Mouse (Mus musculus): ENCODE measurements around the gene Slc7a8.

Slc7a8 gene

DNA sequence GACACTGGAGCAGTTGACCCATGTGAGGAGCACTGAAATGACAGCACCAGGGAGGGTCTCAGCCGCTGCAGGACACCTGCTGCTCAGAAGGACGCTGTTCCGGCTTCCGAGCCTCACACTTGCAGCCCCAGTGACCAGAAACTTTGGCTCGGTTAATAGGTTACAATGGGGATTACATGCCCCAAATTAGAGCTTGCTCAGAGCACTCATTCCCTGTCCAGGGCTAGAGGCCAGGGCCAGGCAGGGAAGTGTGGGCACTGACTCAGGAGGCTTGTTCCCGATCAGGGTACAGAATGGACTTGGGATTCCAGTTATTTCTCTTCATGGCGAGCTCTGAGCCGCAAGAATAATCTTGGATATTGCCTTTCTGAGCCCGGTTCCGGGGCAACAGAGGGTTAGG lies 44.1 kb downstream of the Slc7a8 start:
- DNase-seq (ENCODE audit: low read depth, low spot score) = no peak

DNA sequence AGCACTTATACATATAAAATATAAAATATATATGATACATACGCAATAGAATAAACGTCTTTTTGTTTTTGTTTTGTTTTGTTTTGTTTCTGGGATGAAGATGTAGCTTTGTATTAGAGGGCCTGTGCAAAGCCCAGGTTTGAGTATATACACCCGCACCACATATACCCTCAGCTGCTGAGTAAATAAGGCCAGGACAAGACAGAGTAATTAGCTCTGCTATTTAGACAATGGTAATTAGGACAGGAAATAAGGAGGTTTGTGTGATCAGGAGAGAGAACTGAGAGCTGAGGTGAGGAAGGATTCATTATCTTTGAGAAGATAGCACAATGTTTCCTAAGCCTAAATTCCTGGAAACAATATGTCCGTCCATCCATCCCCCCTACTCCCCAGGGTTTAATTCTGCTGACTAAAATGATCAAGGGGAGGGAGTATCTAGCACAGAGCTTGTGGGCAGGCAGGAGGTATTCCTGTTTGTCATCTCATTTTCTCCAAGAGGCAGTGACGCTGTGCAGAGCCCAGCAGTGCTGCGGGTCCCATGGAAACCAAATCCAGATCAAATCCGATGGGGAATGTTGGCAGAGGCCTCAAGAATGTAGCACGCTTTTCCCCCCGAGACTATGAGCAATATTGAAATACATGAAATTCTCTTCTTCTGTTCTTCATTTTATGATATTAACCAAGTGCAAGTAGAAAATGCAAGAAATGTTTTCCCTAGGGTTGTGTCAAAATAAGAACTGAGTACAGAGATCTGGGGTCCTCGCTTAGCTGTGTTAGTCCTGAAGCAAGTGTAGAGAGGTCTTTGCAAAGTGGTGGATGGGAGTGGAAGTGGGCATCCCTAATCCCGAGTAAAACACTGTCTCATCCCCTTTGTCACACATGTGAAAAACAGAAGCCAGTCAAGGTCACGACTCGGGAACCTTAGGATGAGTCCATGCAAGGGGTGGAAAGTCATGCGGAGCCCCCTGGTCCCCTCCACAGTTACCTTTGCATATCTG lies 44.9 kb downstream of the Slc7a8 start:
- peak; percentile 6 for DNase-seq (ENCODE audit: low read depth, low spot score)

DNA sequence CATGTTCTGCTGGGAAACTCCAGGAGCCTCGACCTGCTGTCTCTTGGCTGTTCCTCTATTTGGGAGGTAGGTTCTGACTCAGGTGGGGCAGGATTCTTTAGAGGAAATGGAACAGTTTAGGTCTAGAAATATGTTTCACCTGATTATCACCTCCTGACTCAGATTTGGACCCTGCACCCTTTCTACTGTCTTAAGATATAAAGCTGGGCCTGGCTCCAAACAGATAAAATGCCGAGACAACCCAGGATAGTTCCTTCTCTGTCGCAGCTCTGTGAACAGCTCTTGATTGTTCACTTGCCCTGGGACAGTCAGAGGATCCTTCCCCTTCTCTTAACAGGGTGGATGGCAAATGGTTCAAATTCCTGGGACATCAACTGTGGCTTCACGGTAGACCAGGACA lies 46.5 kb downstream of the Slc7a8 start:
- no peak for DNase-seq (ENCODE audit: low read depth, low spot score)

DNA sequence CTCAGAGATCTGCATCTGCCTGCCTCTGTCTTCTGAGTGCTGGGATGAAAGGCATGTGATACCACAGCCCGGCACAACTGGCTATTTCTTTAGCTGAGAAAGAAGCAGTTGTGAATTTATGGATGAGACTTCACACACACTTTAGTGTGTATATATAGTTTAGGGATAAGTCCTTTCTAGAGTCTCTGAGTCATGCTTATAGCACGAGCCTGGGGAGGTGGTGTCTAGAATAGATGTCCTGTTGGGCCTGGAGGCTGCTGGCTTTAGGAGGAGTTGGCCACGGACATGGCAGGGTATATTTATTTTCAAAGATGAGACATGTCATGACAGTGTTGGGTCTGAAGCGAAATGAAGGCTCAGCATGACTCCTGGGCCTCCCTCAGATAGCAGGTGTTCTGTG lies 47.7 kb downstream of the Slc7a8 start:
- no peak for DNase-seq (ENCODE audit: low read depth, low spot score)

DNA sequence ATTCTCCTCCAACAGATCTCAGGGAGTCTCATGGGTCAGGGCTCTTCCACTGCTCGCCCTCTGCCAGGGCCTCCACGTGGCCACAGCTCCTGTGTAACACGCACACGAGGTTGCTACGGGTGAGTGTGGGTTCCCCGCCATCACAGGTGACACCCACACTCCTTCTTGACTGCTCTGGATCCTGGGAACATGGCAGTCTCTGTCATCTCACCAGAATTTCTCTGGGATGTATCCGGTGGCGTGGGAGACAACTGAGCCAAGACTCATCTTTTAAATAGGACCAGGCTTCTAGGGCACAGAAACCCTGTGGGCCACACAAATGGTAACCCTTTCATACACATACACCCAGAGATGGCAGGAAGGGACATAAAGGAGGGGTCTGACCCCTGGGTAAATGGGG lies 49.5 kb downstream of the Slc7a8 start:
- no peak for DNase-seq (ENCODE audit: low read depth, low spot score)

DNA sequence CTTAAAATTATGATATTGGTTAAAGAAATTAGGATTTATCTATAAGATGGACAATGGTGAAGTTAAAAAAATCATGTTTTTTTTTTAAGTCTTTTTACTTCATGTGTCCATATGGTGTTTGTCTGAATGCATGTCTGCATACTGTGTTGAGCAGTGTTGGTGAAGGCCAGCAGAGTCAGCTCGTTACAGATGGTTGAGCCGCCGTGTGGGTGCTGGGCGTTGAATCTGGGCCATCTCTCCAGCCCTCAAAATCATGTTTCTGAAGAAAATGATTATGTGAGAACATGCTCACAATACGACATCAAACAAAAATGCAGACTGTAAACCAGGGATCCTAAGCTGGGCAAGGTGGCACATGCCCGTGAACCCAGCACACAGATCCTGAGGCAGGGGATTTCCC lies 51.4 kb downstream of the Slc7a8 start:
- DNase-seq (ENCODE audit: low read depth, low spot score) = no peak

DNA sequence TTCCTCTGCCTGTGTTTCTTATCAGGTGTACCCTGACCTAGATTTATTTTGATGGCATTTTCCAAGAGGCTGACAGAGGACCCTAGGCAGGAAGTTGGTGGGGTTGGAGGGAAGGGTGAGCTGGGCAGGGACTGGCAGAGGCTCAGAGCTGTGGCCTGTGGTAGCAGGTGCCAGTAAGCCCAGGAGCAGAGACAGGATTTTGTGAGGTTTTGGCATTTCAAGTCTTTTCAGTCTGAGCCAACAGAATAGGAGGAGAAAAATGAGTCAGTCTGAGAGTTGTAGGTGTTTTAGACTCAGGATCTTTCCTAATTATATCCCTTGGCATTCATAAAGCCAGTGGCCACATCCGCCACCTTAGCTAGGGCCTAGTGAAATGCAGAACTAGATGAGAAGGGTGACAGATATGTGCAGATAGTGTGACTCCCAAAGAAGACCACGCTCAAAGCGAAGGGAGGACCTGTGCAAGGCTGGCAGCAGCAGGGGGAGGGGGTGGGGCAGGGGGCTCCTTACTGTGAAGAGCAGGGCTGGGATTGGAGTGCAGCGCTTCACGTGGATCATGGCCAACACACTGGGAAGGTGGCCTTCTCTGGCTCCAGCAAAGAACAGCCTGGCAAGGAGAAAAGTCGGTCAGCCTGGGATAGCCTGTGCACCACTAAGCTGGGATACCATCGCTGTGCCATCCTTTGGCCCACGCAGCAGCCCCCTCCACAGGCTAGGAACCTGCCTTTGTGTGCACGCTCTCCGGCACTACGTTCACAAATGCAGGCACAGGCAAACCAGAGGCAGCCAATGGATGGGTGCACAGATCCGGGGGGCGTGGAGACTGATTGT lies 52.7 kb downstream of the Slc7a8 start:
- no peak for DNase-seq (ENCODE audit: low read depth, low spot score)

DNA sequence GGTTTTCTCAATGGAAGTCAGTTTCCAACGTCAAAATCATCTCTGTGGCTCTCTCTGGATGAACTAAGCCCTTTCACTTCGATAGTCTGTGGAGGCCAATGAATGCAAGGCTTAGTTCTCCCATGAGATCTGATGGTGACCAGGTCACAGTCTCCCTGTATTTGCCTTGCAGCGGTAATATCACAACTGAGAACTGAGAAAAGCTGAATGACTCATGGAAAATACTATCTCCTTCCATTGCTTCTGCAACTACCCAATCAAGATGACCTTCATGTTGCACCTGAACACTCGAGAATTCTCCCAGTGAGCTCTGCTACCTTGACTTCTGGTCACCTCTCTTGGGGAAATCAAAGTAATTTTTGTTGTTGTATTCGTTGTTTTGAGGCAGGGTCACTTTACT lies 54.2 kb downstream of the Slc7a8 start:
- no peak for DNase-seq (ENCODE audit: low read depth, low spot score)

DNA sequence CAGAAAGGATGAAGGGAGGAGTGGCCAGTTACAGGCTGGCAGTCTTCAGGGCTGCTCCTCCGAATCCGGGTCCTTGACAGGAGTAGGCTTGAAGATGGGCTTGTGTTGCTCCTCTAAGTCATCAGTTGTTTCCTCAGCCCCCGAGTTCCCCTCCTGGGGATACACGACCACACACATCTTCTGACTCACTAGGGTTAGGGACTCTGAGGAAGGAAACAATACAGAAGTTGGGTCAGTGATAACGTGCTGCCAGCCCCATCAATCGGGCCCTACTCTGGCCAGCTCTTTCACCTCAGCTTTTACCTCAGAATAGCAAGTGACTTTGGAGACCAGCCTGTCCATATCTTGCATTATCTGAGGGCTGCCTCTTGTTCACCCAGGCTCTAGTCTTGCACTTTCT lies 57.7 kb downstream of the Slc7a8 start:
- DNase-seq (ENCODE audit: low read depth, low spot score) = no peak

DNA sequence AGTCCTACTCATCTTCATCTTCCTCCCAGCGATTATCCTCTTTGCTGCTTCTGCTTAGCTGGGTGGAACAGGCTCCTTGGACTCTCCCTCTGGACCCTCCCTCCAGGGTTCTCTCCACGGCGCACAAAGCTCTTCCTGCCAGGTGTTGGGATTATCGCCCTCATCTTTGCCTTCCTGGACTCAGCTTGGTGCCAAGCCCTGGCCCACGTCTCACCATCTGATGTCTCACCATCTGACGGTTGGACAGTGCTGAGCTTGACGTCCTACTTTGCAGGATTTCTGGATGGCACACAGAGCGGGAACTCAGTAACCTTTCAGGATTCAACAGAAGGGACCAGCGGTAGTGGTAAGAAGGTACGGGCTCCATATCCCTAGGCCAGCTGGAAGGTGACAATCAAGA lies 60.0 kb downstream of the Slc7a8 start:
- no peak for DNase-seq (ENCODE audit: low read depth, low spot score)

DNA sequence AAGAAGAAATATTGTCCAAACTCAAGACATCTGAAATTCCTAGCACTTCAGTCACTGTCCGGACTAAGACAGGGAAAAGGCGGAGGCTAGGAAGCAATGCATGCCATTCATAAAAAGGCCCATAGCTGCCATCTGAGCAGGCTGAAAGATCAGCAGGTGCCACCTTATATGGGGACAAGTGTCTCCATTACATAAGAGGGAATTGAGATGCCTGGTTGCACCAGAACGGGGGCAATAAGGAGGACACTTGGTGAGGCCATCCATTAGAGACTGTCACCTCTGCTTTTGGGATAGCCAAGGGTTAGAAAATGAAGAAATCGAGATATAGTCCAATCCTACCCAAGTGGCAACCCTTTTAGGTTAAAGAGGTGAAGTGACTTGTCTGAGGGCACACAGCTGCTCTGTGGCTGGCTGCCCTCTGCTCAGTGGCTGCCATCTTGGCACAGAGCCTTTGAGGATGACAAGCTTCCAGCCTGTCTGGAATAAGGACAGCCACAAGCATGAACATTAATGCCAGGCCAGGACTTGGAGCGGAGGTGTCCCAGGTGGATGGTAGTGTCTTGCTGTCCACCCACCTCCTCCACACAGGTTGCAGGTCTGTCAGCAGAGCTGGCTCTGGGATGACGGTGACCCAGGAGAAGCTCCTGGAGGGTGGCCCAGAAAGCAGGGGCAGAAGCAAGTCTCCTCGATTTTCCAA lies 60.9 kb downstream of the Slc7a8 start:
- no peak for DNase-seq (ENCODE audit: low read depth, low spot score)

DNA sequence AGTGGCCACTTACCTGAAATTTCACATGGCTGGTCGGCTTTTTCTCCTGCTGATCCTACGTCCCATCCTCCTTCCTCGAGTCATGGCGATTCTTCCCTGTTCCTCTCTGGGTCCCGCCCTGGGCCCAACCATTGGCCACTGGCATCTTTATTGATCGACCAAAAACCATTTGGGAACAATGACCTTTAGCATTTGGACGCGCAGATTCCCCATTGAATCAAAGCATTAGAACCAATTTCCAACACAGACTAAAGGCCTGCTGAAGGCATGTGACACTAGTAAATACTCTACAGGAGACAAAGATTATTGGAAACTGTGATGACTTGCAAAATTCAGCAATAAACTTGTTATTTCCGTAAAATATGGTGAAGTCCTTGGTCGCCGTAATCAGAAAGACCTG lies 61.7 kb downstream of the Slc7a8 start:
- no peak for DNase-seq (ENCODE audit: low read depth, low spot score)

DNA sequence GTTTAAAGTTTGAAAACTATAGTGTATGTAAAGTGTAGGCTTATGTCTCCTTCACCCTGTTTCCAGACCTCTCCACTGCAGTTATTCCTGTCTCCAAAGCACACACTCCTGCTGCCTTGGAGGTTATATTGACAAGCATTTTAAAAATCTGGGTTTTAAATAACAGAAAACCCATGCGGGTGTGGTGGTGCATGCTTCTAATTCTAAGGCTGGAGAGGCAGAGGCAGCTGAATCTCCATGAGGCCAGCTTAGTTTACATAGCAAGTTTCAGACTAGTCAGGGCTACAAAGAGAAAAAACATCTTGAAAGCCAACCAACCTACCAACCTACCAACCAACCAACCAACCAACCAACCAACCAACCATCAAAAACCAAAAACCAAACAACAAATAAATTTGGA lies 66.3 kb downstream of the Slc7a8 start:
- no peak for DNase-seq (ENCODE audit: low read depth, low spot score)

DNA sequence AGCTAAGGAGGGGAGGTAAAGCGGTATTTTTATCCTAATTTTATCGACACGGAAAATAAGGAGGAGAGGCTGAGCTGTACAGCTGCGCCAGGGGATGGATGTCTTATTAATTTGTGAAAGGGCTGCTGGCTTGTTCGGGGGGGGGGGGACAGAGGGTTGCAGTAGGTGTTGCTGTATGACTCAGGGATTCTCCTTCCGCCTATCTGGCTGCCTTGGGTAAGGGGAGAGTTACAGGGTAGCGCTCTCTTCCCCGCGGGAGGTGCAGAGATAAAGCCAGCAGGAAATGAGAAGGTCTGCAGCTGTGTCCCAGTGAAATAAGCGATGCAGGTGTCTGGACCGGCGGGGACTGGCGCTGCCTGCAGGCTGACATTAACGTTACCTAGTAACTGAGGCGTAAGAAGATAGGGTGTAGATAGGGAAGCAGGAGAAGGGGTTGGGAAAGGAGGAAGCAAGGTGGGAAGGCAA lies 67.1 kb downstream of the Slc7a8 start:
- no peak for DNase-seq (ENCODE audit: low read depth, low spot score)

DNA sequence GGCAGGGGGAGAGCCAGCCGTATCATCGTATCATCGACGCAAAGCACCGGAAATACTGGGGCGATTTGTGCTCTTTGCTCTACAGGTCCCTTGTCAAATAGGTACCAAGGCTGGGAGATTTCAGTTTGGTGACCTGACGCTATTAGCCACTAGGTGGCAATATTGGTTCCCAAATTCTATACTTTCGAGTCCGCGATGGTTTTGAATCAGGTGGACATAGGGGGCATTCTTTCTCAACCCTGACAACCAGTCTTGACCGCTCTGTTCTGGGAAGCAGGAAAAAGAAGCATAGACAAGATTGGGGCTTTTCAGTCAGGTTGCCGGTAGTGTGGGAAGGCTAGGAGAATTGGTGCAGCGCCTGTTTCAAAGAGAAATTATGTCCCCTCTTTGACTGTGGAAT lies 67.6 kb downstream of the Slc7a8 start:
- peak; percentile 86 for DNase-seq (ENCODE audit: low read depth, low spot score)

DNA sequence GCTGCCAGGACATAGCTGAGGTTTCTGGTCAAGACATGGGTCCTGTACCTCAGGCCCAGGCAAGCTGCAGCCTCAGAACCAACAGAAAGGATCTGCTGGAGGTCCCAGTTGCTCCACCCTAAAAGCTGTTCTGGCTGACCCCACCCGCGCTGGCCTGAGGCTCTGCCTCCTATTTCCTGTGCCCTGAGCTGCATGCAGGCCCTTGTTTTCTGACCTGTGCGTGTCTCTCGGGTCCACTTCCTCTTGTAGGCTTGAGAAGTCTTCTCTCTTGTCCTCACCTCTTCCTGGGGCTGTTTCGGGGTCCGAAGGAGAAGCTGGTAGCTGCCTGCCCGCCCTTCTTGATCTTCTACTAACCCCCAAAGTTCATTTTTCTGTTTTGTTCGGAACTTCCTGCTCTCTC lies 68.9 kb downstream of the Slc7a8 start:
- no peak for DNase-seq (ENCODE audit: low read depth, low spot score)

DNA sequence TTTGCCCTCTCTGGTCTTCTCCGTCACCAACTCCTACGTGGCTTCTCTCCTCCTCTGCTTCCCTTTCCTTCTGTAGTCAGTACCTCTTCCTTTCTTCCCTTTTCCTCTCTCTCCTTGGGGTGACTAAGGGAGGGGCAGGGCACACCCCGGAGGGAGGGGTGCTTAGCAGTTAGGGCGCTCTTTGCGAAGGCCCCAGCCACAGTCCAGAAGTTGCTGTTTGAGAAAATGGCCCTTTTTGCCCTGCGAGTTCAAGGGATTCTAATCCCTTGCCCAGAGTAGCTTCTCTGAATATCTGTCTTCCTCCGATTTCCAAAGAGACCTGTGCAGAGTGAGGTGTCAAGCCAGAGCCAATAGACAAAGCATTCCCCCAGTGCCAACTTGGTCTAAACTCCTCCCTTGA lies 69.7 kb downstream of the Slc7a8 start, which contains the start of gene Cebpe:
Gene Cebpe, minus strand, starts transcription at position 101 of the 400 bp plus-strand sequence.
- DNase-seq (ENCODE audit: low read depth, low spot score) = no peak

DNA sequence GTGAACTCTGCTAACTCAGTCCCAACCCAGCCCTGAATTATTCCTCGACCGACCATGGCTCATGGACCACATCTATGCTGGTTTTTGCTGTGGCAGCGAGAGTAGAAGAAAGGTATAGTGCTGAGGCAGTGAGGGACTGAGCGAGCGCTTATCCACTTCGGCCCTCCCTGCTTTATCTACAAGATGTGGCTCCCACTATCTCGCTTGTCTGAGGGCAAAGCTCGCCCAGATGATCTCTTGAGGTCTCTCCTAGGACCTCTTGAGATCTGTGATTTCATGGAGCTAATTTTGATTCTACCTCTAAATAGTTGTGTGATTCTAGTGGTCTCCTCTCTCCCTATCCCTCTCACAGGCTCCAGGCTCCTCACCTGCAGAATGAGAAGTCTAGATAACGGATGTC lies 72.7 kb downstream of the Slc7a8 start:
- DNase-seq (ENCODE audit: low read depth, low spot score) = no peak

DNA sequence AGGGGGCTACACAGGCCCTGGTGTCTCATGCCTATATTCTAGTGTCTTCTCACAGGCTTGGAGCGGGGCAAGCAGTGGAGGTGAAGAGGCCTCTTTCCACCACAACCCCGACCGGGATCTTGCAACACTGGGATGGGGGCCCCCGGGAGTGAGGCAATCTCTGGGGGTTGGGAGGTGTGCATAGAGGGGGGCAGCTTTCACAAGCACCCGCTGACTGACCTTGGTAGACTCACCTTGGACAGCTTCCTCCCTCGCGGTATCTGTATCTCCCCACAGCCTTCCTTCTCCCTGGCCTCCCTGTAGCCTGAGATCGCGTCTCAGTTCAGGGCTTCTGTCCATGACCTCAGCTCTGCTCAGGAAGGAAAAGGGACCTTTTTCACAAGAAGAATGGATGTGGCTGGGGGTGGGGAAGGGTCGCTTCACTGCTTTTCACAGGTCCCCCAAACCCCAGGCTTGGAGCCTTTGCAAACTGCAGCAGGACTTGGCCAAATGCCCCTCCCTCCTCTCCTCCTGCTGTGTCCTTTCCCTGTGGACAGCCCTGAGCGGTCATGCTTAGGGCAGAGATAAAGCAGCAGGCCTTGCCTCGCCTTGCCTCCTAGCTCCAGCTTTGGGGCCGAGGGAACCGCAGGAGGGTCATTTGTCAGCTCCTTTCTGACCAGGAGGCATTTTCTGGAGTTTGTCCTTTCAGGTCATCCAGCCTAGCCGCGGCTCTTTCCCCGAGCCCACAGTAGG lies 75.0 kb downstream of the Slc7a8 start:
- no peak for DNase-seq (ENCODE audit: low read depth, low spot score)

DNA sequence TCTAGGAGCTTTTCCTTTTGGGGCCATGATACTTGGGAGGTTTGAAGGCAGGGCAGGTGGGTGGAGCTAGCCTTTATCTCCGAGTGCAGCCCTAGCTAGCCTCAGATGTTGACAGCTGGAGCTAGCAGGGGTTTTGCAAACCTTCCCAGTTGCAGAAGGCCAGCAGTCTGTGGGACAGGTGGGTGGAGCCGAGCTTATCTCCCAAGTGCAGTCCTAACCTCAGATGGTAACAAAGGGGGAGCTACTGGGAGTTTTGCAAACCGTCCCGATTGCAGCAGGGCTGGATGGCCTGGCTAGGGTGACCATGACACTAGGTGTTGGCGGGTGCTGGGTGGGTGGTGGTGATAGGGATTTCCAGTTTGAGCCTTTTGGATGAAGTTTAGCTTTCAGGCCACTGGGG lies 75.9 kb downstream of the Slc7a8 start:
- DNase-seq (ENCODE audit: low read depth, low spot score) = no peak

DNA sequence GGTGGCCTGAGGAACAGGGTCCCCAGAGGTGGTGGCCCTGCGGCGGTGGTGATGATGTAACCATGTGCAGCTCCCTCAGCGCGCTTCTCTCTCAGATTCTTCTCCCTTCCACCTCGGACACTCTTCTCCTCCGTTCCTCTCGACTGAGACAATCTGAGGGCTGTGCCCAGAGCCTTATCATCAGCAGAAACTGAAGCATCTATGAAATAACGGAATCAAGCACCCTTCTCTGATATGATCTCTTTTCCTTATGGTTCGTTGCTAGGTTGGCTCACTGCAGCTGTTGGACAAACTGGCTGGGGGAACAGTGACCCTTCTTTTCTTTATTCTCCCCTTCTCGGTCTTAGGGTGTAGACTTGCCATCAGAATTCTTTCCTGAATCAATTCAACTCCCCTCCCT lies 78.5 kb downstream of the Slc7a8 start:
- no peak for DNase-seq (ENCODE audit: low read depth, low spot score)

Data from 3T3-L1 (cell line).